Mouse (Mus musculus) gastrocnemius, adult 8-10 months (tissue): Measurements from ENCODE around the gene Sept9. TPM values are rescaled to one million over a fixed set of nuclear protein-coding genes. Genes with fewer than 3 reads are reported as not detected.

ENCODE experiments used
- DNase-seq, 2 experiments: peaks; one replicate each; pipeline ENCODE4 v3.0.0; 2022; ENCODE audit warnings: low spot score in 2 of 2
- total RNA-seq, 4 experiments: library from RNA; stranded (reverse); gene quantifications; 2 replicates each; pipeline ENCODE4 v1.2.4; 2022

The Sept9 gene
- 10 to 100 TPM in 2 of 4 experiments, 1 to 10 TPM in 2; 5.7 to 16.2 (median 12.4) TPM for total RNA-seq

- DNase-seq: no peak
Measured at GRCm38 (mm10) chr11:117199282-117200175, at the start of gene Sept9. TSS of gene Sept9 (plus strand) at chr11:117199661.

DNA sequence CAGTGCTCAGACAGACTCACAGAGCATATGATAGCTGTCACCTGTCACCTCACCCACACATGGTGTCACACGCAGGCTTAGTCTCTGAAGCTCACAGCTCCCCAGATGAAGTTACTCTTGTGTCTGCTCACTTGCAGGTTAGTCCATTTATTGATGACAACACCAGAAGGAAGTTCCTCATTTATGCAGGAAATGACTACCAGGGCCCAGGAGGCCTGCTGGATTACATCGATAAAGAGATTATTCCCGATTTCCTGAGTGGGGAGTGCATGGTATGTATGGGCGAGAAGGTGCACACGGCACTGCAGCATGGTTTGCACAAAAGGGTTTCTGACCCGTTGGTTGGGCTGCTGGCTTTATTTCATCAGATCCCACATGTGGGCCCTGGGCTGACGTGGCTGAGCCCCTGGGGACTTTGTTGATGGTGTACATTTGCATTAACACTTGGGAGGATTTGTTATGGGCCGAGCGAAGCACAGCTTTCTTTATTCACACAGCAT is 48.9 kb upstream of the Sept9 start:
- DNase-seq: no peak

GRCm38 (mm10) chr11:117151461-117151860 is 48.0 kb upstream of the Sept9 start:
- no peak for DNase-seq

DNA sequence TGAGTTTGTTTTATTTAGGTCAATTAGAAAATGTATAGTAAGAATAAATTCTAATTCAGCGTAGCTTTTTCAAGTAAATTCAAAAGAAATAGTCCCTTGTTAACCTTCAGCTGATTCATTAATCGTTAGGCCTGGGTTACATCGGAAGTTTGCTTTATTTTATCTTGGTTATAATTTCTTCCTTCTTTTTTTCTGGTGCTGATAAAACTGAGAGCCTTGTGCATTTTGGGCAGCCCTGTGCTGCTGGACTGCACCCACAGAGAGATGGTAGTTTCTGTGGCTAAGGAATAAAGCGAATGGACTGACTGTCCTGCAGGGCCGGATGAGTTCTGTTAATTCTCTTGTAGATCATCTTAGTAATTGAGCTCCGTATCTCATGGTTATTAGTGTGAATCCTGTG is 46.9 kb upstream of the Sept9 start:
- DNase-seq: no peak

DNA sequence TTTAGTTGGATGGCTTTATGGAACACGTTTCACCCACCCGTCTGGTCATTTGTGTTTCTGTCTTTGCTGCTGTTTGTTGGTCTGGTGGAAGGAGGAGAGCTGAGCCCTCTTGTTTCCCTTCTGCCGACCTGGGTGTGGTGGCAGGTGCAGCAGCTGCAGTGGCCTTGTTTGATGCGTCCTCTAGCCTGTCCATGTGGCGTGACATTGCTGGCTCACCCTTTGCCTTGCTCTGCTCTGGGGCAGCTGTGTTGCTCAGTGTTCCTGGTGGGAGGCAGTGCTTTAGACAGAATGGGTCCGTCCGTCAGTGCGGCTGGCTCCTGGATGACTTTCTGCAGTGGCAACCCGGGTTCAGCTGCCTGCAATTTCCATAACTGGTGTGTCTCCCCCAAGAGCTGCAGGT is 45.9 kb upstream of the Sept9 start:
- DNase-seq: no peak

GRCm38 (mm10) chr11:117154088-117154815 is 45.2 kb upstream of the Sept9 start:
- no peak for DNase-seq

- no peak for DNase-seq
Measured at GRCm38 (mm10) chr11:117156725-117157124, 42.7 kb upstream of the Sept9 start.

DNA sequence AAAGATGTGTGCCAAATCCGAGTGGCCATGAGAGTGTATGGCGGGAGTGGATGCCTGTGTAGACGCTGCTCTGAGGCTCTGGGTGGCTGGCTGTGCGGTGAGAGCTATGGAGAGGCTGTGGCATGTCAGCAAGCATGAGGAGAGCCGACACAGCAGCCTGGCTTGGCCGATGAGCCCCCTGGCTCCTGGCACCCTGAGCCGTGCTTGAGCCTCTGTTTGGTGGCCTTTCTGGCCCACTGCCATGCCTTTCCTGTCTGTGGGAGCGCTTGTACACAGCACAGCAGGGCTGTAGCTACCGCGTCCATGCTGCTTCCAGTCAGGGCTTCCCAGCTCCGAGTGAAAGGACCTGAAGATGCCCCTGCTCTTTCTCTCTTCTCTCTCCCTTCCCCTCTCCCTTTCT is 41.1 kb upstream of the Sept9 start:
- DNase-seq: no peak

- no peak for DNase-seq
Measured at GRCm38 (mm10) chr11:117159257-117159945, 40.1 kb upstream of the Sept9 start.

- no peak for DNase-seq
Measured at GRCm38 (mm10) chr11:117159946-117160307, 39.5 kb upstream of the Sept9 start.

DNA sequence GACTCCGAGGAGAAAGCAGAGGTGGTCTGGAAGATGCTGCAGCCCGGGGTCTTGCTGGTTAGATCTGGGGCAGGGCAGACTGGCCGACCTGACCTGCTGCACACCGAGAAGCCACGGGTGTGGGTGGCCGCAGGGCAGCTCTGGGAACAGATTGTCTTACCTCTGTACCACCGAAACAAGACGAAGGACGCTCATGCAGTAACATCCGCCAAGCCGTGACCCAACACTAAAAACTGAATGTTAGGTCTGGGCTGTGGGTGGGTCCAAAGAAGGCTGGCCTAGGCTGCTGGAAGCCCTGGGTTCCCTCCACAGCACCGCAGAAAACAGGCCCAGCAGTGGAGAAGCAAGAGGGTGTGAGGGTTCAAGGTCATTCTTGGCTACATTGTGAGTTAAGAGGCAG is 38.7 kb upstream of the Sept9 start:
- peak in 1 of 2 experiments; percentile 48 for DNase-seq

- DNase-seq: no peak
Measured at GRCm38 (mm10) chr11:117161574-117161973, 37.9 kb upstream of the Sept9 start.

DNA sequence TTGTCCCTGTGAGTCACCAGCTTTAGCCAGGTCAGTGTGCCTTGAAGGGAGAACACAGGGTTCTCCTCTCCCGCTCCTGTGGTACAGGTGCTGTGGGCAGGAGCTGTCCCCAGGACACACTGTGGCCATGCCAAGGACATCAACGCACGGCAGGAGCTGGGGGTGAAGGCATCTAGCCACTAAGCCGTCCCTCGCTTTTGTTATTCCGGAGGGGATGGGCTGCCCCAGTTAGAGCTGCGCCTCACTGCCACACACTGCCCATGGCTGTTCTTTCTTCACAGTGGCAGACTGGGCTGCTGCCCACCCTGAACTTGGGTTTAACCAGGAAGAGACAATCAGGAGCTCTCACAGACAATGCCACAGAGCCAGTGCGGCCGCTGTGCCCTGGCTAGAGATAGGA is 36.4 kb upstream of the Sept9 start:
- DNase-seq: no peak

GRCm38 (mm10) chr11:117163771-117164170 is 35.7 kb upstream of the Sept9 start:
- DNase-seq: no peak

GRCm38 (mm10) chr11:117168278-117169087 is 31.0 kb upstream of the Sept9 start:
- DNase-seq: no peak

GRCm38 (mm10) chr11:117169088-117169635 is 30.3 kb upstream of the Sept9 start:
- no peak for DNase-seq

DNA sequence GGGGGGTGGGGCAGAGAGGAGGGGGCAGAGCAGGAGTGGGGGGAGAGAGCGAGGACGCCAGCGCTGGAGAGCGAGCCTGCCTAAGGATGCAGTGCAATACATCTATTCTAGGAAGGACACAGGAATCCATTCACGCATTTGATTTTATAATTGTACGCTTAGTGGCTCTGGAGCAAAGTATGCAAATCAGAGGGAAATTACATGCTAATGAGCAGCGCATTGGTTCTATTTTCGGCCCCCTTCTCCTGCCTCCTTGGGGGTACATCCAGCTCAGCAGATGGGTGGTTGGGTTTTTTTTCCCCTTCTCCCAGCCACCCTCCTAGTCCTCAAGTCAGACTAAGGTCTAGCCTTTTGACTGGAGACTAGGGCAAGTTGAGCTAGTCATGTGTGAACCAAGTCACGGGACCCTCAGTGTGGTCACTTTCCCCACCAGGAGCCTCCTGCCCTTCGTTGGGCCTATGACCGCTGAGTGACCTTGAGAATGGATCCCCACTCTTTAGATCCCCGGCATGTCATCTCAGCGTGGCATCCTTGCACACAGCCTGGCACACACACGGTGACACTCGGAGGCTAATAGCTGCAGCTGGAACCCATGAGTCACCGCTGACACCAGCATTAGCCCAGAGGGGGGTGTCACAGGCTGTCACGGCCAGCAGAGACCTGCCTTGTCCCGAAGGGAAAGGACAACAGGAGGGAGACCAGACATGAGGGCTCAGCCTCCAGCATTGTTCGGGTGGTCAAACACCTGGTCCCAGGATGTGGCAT is 29.5 kb upstream of the Sept9 start:
- DNase-seq: no peak

- DNase-seq: no peak
Measured at GRCm38 (mm10) chr11:117174098-117174892, 25.2 kb upstream of the Sept9 start.

- no peak for DNase-seq
Measured at GRCm38 (mm10) chr11:117174924-117175323, 24.5 kb upstream of the Sept9 start.
